Mouse (Mus musculus): ENCODE data around the gene BC024978.

GRCm38 (mm10) chr7:27233300-27233699, 37.7 kb downstream of the BC024978 start:
- TF ChIP-seq CTCF (IDR thresholded peaks at IDR 0.05): no peak
- TF ChIP-seq EP300 (IDR thresholded peaks at IDR 0.05; ENCODE audit: insufficient read depth, low read depth, low read length): no peak
